Mouse (Mus musculus): Measurements from ENCODE around the gene Pla2g15. TPM values are rescaled to one million over a fixed set of nuclear protein-coding genes. Genes with fewer than 3 reads are reported as not detected.

The Pla2g15 gene
- polyA plus RNA-seq, 1 experiment from 2014 or later = 3.8 TPM

DNA sequence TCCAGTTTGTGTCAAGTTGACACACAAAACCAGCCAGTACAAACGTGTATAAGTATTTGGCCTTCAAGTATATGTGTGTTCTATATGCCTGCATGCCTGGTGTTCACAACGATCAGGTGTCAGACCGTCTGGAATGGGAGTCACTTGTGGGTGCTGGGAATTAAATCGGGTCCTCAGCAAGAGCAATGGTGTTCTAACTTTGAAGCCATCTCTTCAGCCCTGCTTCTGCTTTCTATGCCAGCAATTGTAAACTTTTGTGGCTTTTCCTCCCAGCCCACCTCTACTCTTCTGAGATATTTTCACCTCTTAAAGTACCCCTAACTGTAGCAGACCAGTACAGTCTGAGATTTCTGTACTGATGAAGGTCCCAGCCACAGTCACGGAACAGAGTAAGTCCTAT lies 10.0 kb upstream of the Pla2g15 start:
- Histone ChIP-seq H3K4me3 (ENCODE audit: low read depth, low read length) (no peak overlapping the region), H3K36me3 (ENCODE audit: insufficient read depth) (no peaks in the 10 kb centered on the region), H3K9ac (no peak overlapping the region), H3K4me1 (ENCODE audit: insufficient read depth) (no peaks in the 10 kb centered on the region), H3K27me3 (ENCODE audit: insufficient read depth, low read length) (peaks cover 26% of the 10 kb centered on the region), H3K9me3 (ENCODE audit: low read depth, low read length) (no peaks in the 10 kb centered on the region), H3K4me2 (no peak overlapping the region), H3K27ac (ENCODE audit: low read depth) (no peak overlapping the region)
- TF ChIP-seq CTCF (IDR thresholded peaks at IDR 0.05; ENCODE audit: low read depth) = no peak
- ATAC-seq (ENCODE audit: insufficient read depth) = no peak
- no peak for DNase-seq
- 58% methylated on average over 5 of the region's 5 CpGs for WGBS

- Histone ChIP-seq H3K27me3 (ENCODE audit: insufficient read depth, low read length) (peaks cover 20% of the 10 kb centered on the region), H3K9me3 (ENCODE audit: low read depth, low read length) (no peaks in the 10 kb centered on the region), H3K36me3 (ENCODE audit: insufficient read depth) (no peaks in the 10 kb centered on the region), H3K9ac (no peak overlapping the region), H3K27ac (ENCODE audit: low read depth) (no peak overlapping the region), H3K4me2 (no peak overlapping the region), H3K4me1 (ENCODE audit: insufficient read depth) (no peaks in the 10 kb centered on the region), H3K4me3 (ENCODE audit: low read depth, low read length) (no peak overlapping the region)
- DNase-seq (peak; percentile 94), ATAC-seq (ENCODE audit: insufficient read depth) (no peak)
- peak; percentile 98 for TF ChIP-seq CTCF (IDR thresholded peaks at IDR 0.05; ENCODE audit: low read depth)
- 12% methylated on average over 13 of the region's 13 CpGs for WGBS
Observed at GRCm38 (mm10) chr8:106140769-106141168, 9.4 kb upstream of the Pla2g15 start.

DNA sequence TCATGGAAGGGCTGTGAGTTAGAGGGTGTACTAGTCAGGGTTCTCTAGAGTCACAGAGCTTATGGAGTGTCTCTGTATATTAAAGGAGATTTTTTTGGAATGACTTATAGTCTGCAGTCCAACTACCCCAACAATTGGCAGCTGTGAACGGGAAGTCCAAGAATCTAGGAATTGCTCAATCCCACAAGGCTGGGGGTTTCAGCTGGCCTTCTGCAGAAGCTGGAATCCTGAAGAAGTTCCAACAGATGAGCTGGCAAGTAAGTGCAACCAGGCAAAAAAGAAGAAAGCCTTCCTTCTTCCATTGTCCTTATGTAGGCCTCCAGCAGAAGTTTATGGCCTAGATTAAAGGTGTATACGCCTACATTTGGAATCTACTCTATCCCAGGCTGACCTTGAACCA lies 4.9 kb upstream of the Pla2g15 start:
- no peak overlapping the region for H3K9ac ChIP-seq
- H3K4me1 ChIP-seq (ENCODE audit: insufficient read depth) = no peaks in the 10 kb centered on the region
- no peaks in the 10 kb centered on the region for H3K9me3 ChIP-seq (ENCODE audit: low read depth, low read length)
- H3K4me2 ChIP-seq = no peak overlapping the region
- H3K27me3 ChIP-seq (ENCODE audit: insufficient read depth, low read length) = no peaks in the 10 kb centered on the region
- H3K27ac ChIP-seq (ENCODE audit: low read depth) = no peak overlapping the region
- 68% methylated on average over 2 of the region's 2 CpGs for WGBS
- H3K4me3 ChIP-seq (ENCODE audit: low read depth, low read length) = no peak overlapping the region
- ATAC-seq (ENCODE audit: insufficient read depth) = no peak
- H3K36me3 ChIP-seq (ENCODE audit: insufficient read depth) = no peaks in the 10 kb centered on the region
- TF ChIP-seq CTCF (IDR thresholded peaks at IDR 0.05; ENCODE audit: low read depth) = no peak
- peak; percentile 35 for DNase-seq

DNA sequence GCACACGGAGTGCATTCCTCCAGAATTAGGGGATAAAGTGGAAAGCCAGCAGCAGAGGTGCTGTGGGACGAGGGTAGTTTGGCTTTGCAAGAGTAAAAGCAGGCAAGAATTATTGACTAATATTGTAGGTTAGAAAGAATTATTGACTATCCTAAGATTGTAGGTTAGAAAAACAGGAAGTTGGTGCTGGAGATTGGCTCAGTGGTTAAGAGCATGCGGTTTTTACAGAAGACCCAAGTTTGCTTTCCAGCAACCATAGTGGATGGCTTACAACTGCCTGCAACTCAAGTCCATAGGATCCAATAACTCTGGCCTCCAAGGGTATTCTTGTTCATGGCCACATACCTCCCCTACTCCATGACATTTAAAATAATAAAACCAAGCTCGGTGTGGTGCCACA lies 4.2 kb upstream of the Pla2g15 start:
- Histone ChIP-seq H3K27me3 (ENCODE audit: insufficient read depth, low read length) (no peaks in the 10 kb centered on the region), H3K27ac (ENCODE audit: low read depth) (no peak overlapping the region), H3K9me3 (ENCODE audit: low read depth, low read length) (no peaks in the 10 kb centered on the region), H3K36me3 (ENCODE audit: insufficient read depth) (no peaks in the 10 kb centered on the region), H3K4me3 (ENCODE audit: low read depth, low read length) (no peak overlapping the region), H3K4me2 (no peak overlapping the region), H3K9ac (no peak overlapping the region), H3K4me1 (ENCODE audit: insufficient read depth) (peaks cover 3% of the 10 kb centered on the region; the same call in 1 of the 2 replicates)
- DNase-seq = no peak
- no peak for TF ChIP-seq CTCF (IDR thresholded peaks at IDR 0.05; ENCODE audit: low read depth)
- 89% methylated on average over 4 of the region's 4 CpGs for WGBS
- no peak for ATAC-seq (ENCODE audit: insufficient read depth)

GRCm38 (mm10) chr8:106147868-106148565 lies 2.2 kb upstream of the Pla2g15 start:
- Histone ChIP-seq H3K27me3 (ENCODE audit: insufficient read depth, low read length) (no peaks in the 10 kb centered on the region), H3K4me1 (ENCODE audit: insufficient read depth) (peaks cover 4% of the 10 kb centered on the region; the same call in 1 of the 2 replicates), H3K4me3 (ENCODE audit: low read depth, low read length) (no peak overlapping the region), H3K9ac (no peak overlapping the region), H3K27ac (ENCODE audit: low read depth) (no peak overlapping the region), H3K4me2 (no peak overlapping the region), H3K9me3 (ENCODE audit: low read depth, low read length) (no peaks in the 10 kb centered on the region), H3K36me3 (ENCODE audit: insufficient read depth) (no peaks in the 10 kb centered on the region)
- TF ChIP-seq CTCF (IDR thresholded peaks at IDR 0.05; ENCODE audit: low read depth) = no peak
- no peak for ATAC-seq (ENCODE audit: insufficient read depth)
- no peak for DNase-seq
- WGBS = 80% methylated on average over 6 of the region's 6 CpGs

DNA sequence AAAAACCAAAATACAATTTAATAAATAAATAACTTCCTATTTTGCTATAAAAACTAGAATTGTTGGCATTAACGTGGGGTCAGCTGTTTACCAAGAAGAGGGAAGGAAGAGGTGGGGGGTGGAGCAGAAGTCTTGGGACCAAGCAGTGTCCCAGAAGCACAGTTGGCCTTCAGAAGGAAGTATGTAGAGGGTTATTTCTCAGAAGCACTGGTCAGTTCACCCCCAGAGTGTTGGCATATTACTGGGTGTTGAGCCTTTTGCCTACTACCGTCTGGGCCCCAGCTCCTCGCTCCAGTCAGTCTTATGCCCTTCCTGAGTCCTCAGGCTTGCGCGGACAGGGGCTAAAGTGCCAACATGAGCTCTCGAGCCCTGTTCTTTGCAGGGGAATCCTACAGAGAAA lies 1.2 kb upstream of the Pla2g15 start:
- H3K9ac ChIP-seq = no peak overlapping the region
- H3K4me3 ChIP-seq (ENCODE audit: low read depth, low read length) = no peak overlapping the region
- 88% methylated on average over 6 of the region's 6 CpGs for WGBS
- DNase-seq = no peak
- no peak for TF ChIP-seq CTCF (IDR thresholded peaks at IDR 0.05; ENCODE audit: low read depth)
- no peak overlapping the region for H3K27ac ChIP-seq (ENCODE audit: low read depth)
- H3K4me1 ChIP-seq (ENCODE audit: insufficient read depth) = peaks cover 4% of the 10 kb centered on the region; the same call in 1 of the 2 replicates
- no peaks in the 10 kb centered on the region for H3K9me3 ChIP-seq (ENCODE audit: low read depth, low read length)
- no peak overlapping the region for H3K4me2 ChIP-seq
- no peak for ATAC-seq (ENCODE audit: insufficient read depth)
- H3K27me3 ChIP-seq (ENCODE audit: insufficient read depth, low read length) = no peaks in the 10 kb centered on the region
- H3K36me3 ChIP-seq (ENCODE audit: insufficient read depth) = peaks cover 7% of the 10 kb centered on the region; the same call in 1 of the 2 replicates

- peak; percentile 18 for DNase-seq
- Histone ChIP-seq H3K4me2 (peak overlapping the region; percentile 81), H3K9ac (peak overlapping the region; percentile 75), H3K36me3 (ENCODE audit: insufficient read depth) (peaks cover 19% of the 10 kb centered on the region; the same call in 1 of the 2 replicates), H3K4me3 (ENCODE audit: low read depth, low read length) (peak overlapping the region; percentile 77), H3K9me3 (ENCODE audit: low read depth, low read length) (no peaks in the 10 kb centered on the region), H3K4me1 (ENCODE audit: insufficient read depth) (peaks cover 4% of the 10 kb centered on the region; the same call in 1 of the 2 replicates), H3K27ac (ENCODE audit: low read depth) (no peak overlapping the region), H3K27me3 (ENCODE audit: insufficient read depth, low read length) (no peaks in the 10 kb centered on the region)
- TF ChIP-seq CTCF (IDR thresholded peaks at IDR 0.05; ENCODE audit: low read depth) = no peak
- no peak for ATAC-seq (ENCODE audit: insufficient read depth)
- 17% methylated on average over 8 of the region's 8 CpGs for WGBS
Observed at GRCm38 (mm10) chr8:106150653-106151000, 428 bp downstream of the Pla2g15 start.
